Mouse (Mus musculus) erythroblast, embryonic 14.5 days (primary cell): ENCODE data around the gene Gm49393.

ENCODE experiments used
- GATA1 ChIP-seq: IDR thresholded peaks from 2 replicates; pipeline ENCODE4 v1.6.1; 2012; ENCODE audit warnings: low read length, inconsistent platforms, mixed read lengths
- TAL1 ChIP-seq: IDR thresholded peaks from 3 replicates; pipeline ENCODE4 v1.6.1; 2012; ENCODE audit warnings: low read length, inconsistent platforms, mixed read lengths

DNA sequence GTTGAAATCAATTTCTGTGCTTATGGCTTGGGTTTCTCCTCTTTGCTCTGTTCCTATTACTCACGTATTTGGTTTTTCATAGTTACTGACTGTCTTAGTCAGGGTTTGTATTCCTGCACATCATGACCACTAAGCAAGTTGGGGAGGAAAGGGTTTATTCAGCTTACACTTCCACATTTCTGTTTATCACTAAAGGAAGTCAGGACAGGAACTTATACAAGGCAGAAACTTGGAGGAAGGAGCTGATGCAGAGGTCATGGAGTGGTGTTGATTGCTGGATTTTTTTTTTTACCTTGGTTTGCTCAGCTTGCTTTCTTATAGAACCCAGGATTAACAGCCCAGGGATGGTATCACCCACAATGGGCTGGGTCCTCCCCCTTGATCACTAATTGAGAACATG lies 43.1 kb downstream of the Gm49393 start:
- TF ChIP-seq GATA1 (no peak), TAL1 (no peak)
